In the genomic region with DNA sequence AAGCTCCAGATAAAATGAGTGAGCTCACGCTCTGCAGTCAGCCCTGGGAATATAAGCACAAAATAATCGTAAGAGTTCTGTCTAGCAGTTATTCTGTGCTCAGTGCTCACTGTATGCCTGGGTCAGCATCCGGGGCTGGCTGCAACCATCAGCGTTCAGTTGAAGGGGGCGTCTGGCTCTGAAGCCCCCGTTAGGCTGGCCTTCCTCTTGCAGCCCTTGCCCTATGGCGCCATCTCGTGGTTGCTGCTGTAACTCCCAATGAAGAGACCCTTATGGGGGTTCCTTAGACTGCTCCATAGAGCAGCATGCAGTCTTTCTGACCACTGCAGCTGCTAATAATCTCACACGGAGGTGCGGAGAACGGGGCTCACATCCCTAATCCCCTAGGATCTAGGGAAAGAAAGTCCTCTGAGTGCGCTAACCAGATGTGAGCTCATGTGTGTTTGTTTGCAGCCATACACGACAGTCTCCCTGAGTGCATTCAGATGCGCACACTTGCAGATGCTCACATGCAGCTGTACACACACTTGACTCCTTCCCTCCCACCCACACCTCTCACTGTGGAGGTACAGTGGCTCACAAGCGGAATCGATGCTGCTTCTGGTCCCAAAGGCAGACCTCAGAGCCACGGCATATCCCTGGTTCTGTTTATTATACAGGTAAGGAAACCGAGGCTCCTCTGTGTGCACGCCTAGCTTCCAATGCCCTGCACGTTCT, we compare ENCODE assay signal across 8 mouse cellular contexts. TPM values are rescaled to one million over a fixed set of nuclear protein-coding genes. Genes with fewer than 3 reads are reported as not detected.
DNase-seq lines count a peak whose midpoint lies in the region; ATAC-seq and TF ChIP-seq lines count a peak whose summit lies in the region.

No protein-coding gene starts in this region.

- peak overlapping the region; percentile 21; the same call in 1 of the 2 replicates for H3K4me2 ChIP-seq in intestine, postnatal 0 days (replicated peaks; ENCODE audit: low read depth)
- no peak overlapping the region for H3K4me2 ChIP-seq in limb, embryonic 11.5 days (ENCODE audit: low read depth, severe bottlenecking)
- H3K4me2 ChIP-seq in midbrain, embryonic 14.5 days (ENCODE audit: low read length) = peak overlapping the region; percentile 23

- no peaks in the 10 kb centered on the region for H3K36me3 ChIP-seq in testis, adult 2 months (ENCODE audit: control insufficient read depth, insufficient read depth, low read length)
- peaks cover 19% of the 10 kb centered on the region for H3K36me3 ChIP-seq in intestine, postnatal 0 days (ENCODE audit: control insufficient read depth, insufficient read depth)
- H3K36me3 ChIP-seq in limb, embryonic 11.5 days (ENCODE audit: control insufficient read depth, insufficient read depth, low read length) = peaks cover 7% of the 10 kb centered on the region
- H3K36me3 ChIP-seq in midbrain, embryonic 14.5 days (ENCODE audit: control insufficient read depth, insufficient read depth, low read length) = peaks cover 27% of the 10 kb centered on the region

- ATAC-seq in intestine, postnatal 0 days = no peak
- ATAC-seq in limb, embryonic 11.5 days (ENCODE audit: insufficient number of reproducible peaks, low FRiP score, low TSS enrichment, low read depth) = peak; percentile 84
- ATAC-seq in midbrain, embryonic 14.5 days (ENCODE audit: low FRiP score, low TSS enrichment) = peak; percentile 85

- no peaks in the 10 kb centered on the region for H3K4me1 ChIP-seq in testis, adult 2 months (ENCODE audit: control insufficient read depth, insufficient read depth, low read length)
- H3K4me1 ChIP-seq in intestine, postnatal 0 days (replicated peaks; ENCODE audit: control insufficient read depth, insufficient read depth, low read length) = no peaks in the 10 kb centered on the region
- peaks cover 8% of the 10 kb centered on the region for H3K4me1 ChIP-seq in limb, embryonic 11.5 days (ENCODE audit: control insufficient read depth, insufficient read depth, low read length)
- no peaks in the 10 kb centered on the region for H3K4me1 ChIP-seq in midbrain, embryonic 14.5 days (ENCODE audit: control insufficient read depth, insufficient read depth, low read length)

- no peak for TF ChIP-seq POLR2A in testis, adult 2 months (IDR thresholded peaks at IDR 0.05; ENCODE audit: control insufficient read depth, low read depth, low read length)

- WGBS in intestine, postnatal 0 days = 34% methylated on average over 20 of the region's 20 CpGs
- WGBS in limb, embryonic 11.5 days = 34% methylated on average over 20 of the region's 20 CpGs
- 29% methylated on average over 20 of the region's 20 CpGs for WGBS in midbrain, embryonic 14.5 days

- H3K9ac ChIP-seq in intestine, postnatal 0 days (ENCODE audit: low read depth, low read length) = no peak overlapping the region
- H3K9ac ChIP-seq in limb, embryonic 11.5 days (ENCODE audit: low read length) = no peak overlapping the region
- H3K9ac ChIP-seq in midbrain, embryonic 14.5 days (replicated peaks; ENCODE audit: low read length) = peak overlapping the region; percentile 21; the same call in 1 of the 2 replicates

- no peaks in the 10 kb centered on the region for H3K9me3 ChIP-seq in intestine, postnatal 0 days (ENCODE audit: control insufficient read depth)
- H3K9me3 ChIP-seq in limb, embryonic 11.5 days (ENCODE audit: control insufficient read depth, low read length) = no peaks in the 10 kb centered on the region
- H3K9me3 ChIP-seq in midbrain, embryonic 14.5 days (ENCODE audit: control insufficient read depth, low read length) = no peaks in the 10 kb centered on the region

- TF ChIP-seq CTCF in testis, adult 2 months (IDR thresholded peaks at IDR 0.05; ENCODE audit: control insufficient read depth, insufficient read depth, insufficient replicate concordance, low read depth, low read length) = peak; percentile 66
- peak; percentile 94 for TF ChIP-seq CTCF in intestine, postnatal 0 days (IDR thresholded peaks at IDR 0.05; ENCODE audit: low read depth)

- no peak overlapping the region for H3K4me3 ChIP-seq in testis, adult 2 months (ENCODE audit: control insufficient read depth, low read depth, low read length)
- H3K4me3 ChIP-seq in intestine, postnatal 0 days (ENCODE audit: low read depth, low read length) = no peak overlapping the region
- no peak overlapping the region for H3K4me3 ChIP-seq in limb, embryonic 11.5 days (ENCODE audit: low read depth, low read length)
- H3K4me3 ChIP-seq in midbrain, embryonic 14.5 days (replicated peaks; ENCODE audit: low read depth, low read length) = no peak overlapping the region

- no peaks in the 10 kb centered on the region for H3K27me3 ChIP-seq in testis, adult 2 months (ENCODE audit: control insufficient read depth, insufficient read depth, low read length)
- H3K27me3 ChIP-seq in intestine, postnatal 0 days (replicated peaks; ENCODE audit: control insufficient read depth, insufficient read depth, low read length) = no peaks in the 10 kb centered on the region
- H3K27me3 ChIP-seq in limb, embryonic 11.5 days (ENCODE audit: control insufficient read depth, insufficient read depth, low read length) = no peaks in the 10 kb centered on the region
- no peaks in the 10 kb centered on the region for H3K27me3 ChIP-seq in midbrain, embryonic 14.5 days (ENCODE audit: control insufficient read depth, insufficient read depth, low read length)

- intact Hi-C loops in gastrocnemius, postnatal 36 days (cut with DNase I) = loop anchor here (2.0 to 10.0 kb wide), 3 partner anchors 201 to 445 kb away; partner anchors contain the start of gene Fxyd4

- no peak for DNase-seq in testis, postnatal 14 days (ENCODE audit: low spot score)
- peak; percentile 89 for DNase-seq in embryo, embryonic 10.5 days (ENCODE audit: low spot score)
- DNase-seq in gastrocnemius, postnatal 36 days = peak; percentile 49 to 50
- peak; percentile 94 for DNase-seq in limb, embryonic 11.5 days (ENCODE audit: low spot score)
- peak; percentile 93 for DNase-seq in midbrain, embryonic 14.5 days
- peak; percentile 9 to 29 for DNase-seq in spleen, postnatal 36 days (ENCODE audit: low spot score in 2 of 2)

- no peak overlapping the region for H3K27ac ChIP-seq in testis, adult 2 months (ENCODE audit: control insufficient read depth, insufficient read depth, low read depth, low read length)
- H3K27ac ChIP-seq in intestine, postnatal 0 days (ENCODE audit: low read depth, low read length) = no peak overlapping the region
- no peak overlapping the region for H3K27ac ChIP-seq in limb, embryonic 11.5 days (replicated peaks; ENCODE audit: low read depth, low read length)
- no peak overlapping the region for H3K27ac ChIP-seq in midbrain, embryonic 14.5 days (replicated peaks; ENCODE audit: low read depth, low read length)

RNA-seq across cellular contexts. Expression of gene Bms1, which starts 39.7 kb away (rescaled TPM):
- polyA plus RNA-seq in testis, adult 2 months (2012; rRNA removed) = 17.8 and 20.6 TPM in 2 replicates
- total RNA-seq in gastrocnemius, postnatal 36 days (2021) = 10 to 100 TPM; 23.0 to 23.3 TPM
- 8.1 and 8.2 TPM in 2 replicates for polyA plus RNA-seq in intestine, postnatal 0 days (2015; fragmentation: Nextera tagmentation; extraction: Ambion mirVana)
- polyA plus RNA-seq in limb, embryonic 11.5 days (2014; fragmentation: Nextera tagmentation; extraction: Ambion mirVana) = 52.5 and 64.5 TPM in 2 replicates
- 14.4 and 23.5 TPM in 2 replicates for polyA plus RNA-seq in midbrain, embryonic 14.5 days (2014; fragmentation: Nextera tagmentation; extraction: Ambion mirVana)
